Mouse (Mus musculus) liver, embryonic 15.5 days (tissue): ENCODE measurements around the gene Rflna. TPM values are rescaled to one million over a fixed set of nuclear protein-coding genes. Genes with fewer than 3 reads are reported as not detected.

ENCODE experiments used
- ATAC-seq: fragments of 200-750 bp; cut with Nextera tagmentation; 2 replicates; pipeline ENCODE4 v1.8.0; 2017; ENCODE audit warnings: moderate number of reproducible peaks, mild to moderate bottlenecking, moderate library complexity; ENCODE audit not compliant: insufficient read depth
- H3K27ac ChIP-seq: fragments of 300-500 bp; sonication (generic); replicated peaks from 2 replicates; pipeline ENCODE4 v1.5.1; 2015; ENCODE audit warnings: mild to moderate bottlenecking, inconsistent platforms
- H3K27me3 ChIP-seq: fragments of 300-500 bp; sonication (generic); 2 replicates; pipeline ENCODE4 v1.6.1; 2015; ENCODE audit warnings: mild to moderate bottlenecking, inconsistent platforms
- H3K36me3 ChIP-seq: fragments of 300-500 bp; sonication (generic); replicated peaks from 2 replicates; pipeline ENCODE4 v1.6.1; 2015; ENCODE audit warnings: moderate library complexity, mild to moderate bottlenecking, inconsistent platforms
- H3K4me1 ChIP-seq: fragments of 300-500 bp; sonication (generic); replicated peaks from 2 replicates; pipeline ENCODE4 v1.6.1; 2015; ENCODE audit warnings: inconsistent platforms
- H3K4me2 ChIP-seq: fragments of 300-500 bp; sonication (generic); 2 replicates; pipeline ENCODE4 v1.6.1; 2015; ENCODE audit warnings: moderate library complexity, mild to moderate bottlenecking, inconsistent platforms
- H3K4me3 ChIP-seq: fragments of 300-500 bp; sonication (generic); replicated peaks from 2 replicates; pipeline ENCODE4 v1.5.1; 2015; ENCODE audit warnings: mild to moderate bottlenecking, inconsistent platforms
- H3K9ac ChIP-seq: fragments of 300-500 bp; sonication (generic); 2 replicates; pipeline ENCODE4 v1.6.1; 2015; ENCODE audit warnings: moderate library complexity, mild to moderate bottlenecking, inconsistent platforms
- H3K9me3 ChIP-seq: fragments of 300-500 bp; sonication (generic); replicated peaks from 2 replicates; pipeline ENCODE4 v1.6.1; 2016; ENCODE audit warnings: inconsistent platforms
- WGBS: fragments of 180-500 bp; shearing (Covaris S2); methylation state at CpG from one replicate; pipeline ENCODE4 v1.1.7; 2015; ENCODE audit warnings: mixed read lengths; ENCODE audit not compliant: insufficient replicate concordance; 5-methylcytosine and 5-hydroxymethylcytosine counted together
- polyA plus RNA-seq: library from polyadenylated mRNA; unstranded; fragments of >200 nt; fragmentation: Nextera tagmentation; extraction: Ambion mirVana; gene quantifications from 2 replicates; pipeline ENCODE4 v1.2.1, GENCODE M21; 2015

Rflna gene
- polyA plus RNA-seq, 1 experiment from 2014 or later = 0.22 TPM

- no peak for ATAC-seq
- Histone ChIP-seq H3K4me1 (no peaks in the 10 kb centered on the region), H3K4me2 (no peak overlapping the region), H3K4me3 (no peak overlapping the region), H3K9me3 (no peaks in the 10 kb centered on the region), H3K9ac (no peak overlapping the region), H3K36me3 (no peaks in the 10 kb centered on the region), H3K27me3 (no peaks in the 10 kb centered on the region), H3K27ac (no peak overlapping the region)
- whole genome bisulfite sequencing = 46% methylated on average over 8 of the region's 8 CpGs
These were observed 33.2 kb upstream of the Rflna start for GRCm38 (mm10) chr5:124969790-124970189.

DNA sequence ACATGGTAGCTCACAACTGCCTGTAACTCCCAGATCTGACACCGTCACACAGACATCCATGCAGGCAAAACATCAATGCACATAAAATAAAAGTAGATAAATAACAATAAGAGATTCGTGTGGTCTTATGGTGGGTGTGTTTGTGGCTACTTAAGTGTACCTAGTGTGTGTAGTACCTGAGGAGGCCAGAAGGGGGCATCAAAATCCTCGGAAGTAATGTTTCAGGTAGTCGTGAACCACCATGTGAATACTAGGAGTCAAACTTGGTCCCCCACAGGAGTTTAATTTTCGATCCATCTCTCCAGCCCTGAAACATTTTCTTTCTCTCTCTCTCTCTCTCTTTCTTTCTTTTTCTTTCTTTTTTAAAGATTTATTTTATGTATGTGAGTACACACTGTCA, 16.8 kb upstream of the Rflna start:
- Histone ChIP-seq H3K36me3 (no peaks in the 10 kb centered on the region), H3K27ac (no peak overlapping the region), H3K9me3 (no peaks in the 10 kb centered on the region), H3K4me2 (no peak overlapping the region), H3K27me3 (no peaks in the 10 kb centered on the region), H3K9ac (no peak overlapping the region), H3K4me1 (no peaks in the 10 kb centered on the region), H3K4me3 (no peak overlapping the region)
- WGBS = 63% methylated on average over 5 of the region's 5 CpGs
- ATAC-seq = no peak

GRCm38 (mm10) chr5:124986656-124987055, 16.4 kb upstream of the Rflna start:
- Histone ChIP-seq H3K27ac (no peak overlapping the region), H3K4me3 (no peak overlapping the region), H3K9me3 (no peaks in the 10 kb centered on the region), H3K36me3 (no peaks in the 10 kb centered on the region), H3K27me3 (no peaks in the 10 kb centered on the region), H3K9ac (no peak overlapping the region), H3K4me1 (no peaks in the 10 kb centered on the region), H3K4me2 (no peak overlapping the region)
- WGBS = 63% methylated on average over 5 of the region's 5 CpGs
- no peak for ATAC-seq

GRCm38 (mm10) chr5:124989724-124990123, 13.3 kb upstream of the Rflna start:
- H3K27ac ChIP-seq = no peak overlapping the region
- no peaks in the 10 kb centered on the region for H3K4me1 ChIP-seq
- H3K4me3 ChIP-seq = no peak overlapping the region
- H3K9me3 ChIP-seq = no peaks in the 10 kb centered on the region
- no peak overlapping the region for H3K9ac ChIP-seq
- no peak for ATAC-seq
- H3K4me2 ChIP-seq = no peak overlapping the region
- 62% methylated on average over 2 of the region's 2 CpGs for WGBS
- H3K27me3 ChIP-seq = peaks cover 18% of the 10 kb centered on the region
- no peaks in the 10 kb centered on the region for H3K36me3 ChIP-seq

GRCm38 (mm10) chr5:124992323-124992722, 10.7 kb upstream of the Rflna start:
- Histone ChIP-seq H3K27me3 (peaks cover 18% of the 10 kb centered on the region), H3K36me3 (no peaks in the 10 kb centered on the region), H3K27ac (no peak overlapping the region), H3K9ac (no peak overlapping the region), H3K9me3 (no peaks in the 10 kb centered on the region), H3K4me3 (no peak overlapping the region), H3K4me2 (no peak overlapping the region), H3K4me1 (no peaks in the 10 kb centered on the region)
- 64% methylated on average over 8 of the region's 8 CpGs for WGBS
- ATAC-seq = no peak

GRCm38 (mm10) chr5:124992891-124993290, 10.1 kb upstream of the Rflna start:
- no peak overlapping the region for H3K27ac ChIP-seq

GRCm38 (mm10) chr5:124996816-124997215, 6.2 kb upstream of the Rflna start:
- no peak overlapping the region for H3K27ac ChIP-seq
- ATAC-seq = no peak
- no peaks in the 10 kb centered on the region for H3K36me3 ChIP-seq
- WGBS = 29% methylated on average over 6 of the region's 6 CpGs
- no peaks in the 10 kb centered on the region for H3K4me1 ChIP-seq
- peaks cover 18% of the 10 kb centered on the region for H3K27me3 ChIP-seq
- no peaks in the 10 kb centered on the region for H3K9me3 ChIP-seq
- no peak overlapping the region for H3K9ac ChIP-seq
- H3K4me3 ChIP-seq = no peak overlapping the region
- no peak overlapping the region for H3K4me2 ChIP-seq

More at GRCm38 (mm10) chr5:124992891-124993290, 10.1 kb upstream of the Rflna start:
- Histone ChIP-seq H3K9me3 (no peaks in the 10 kb centered on the region), H3K36me3 (no peaks in the 10 kb centered on the region), H3K4me3 (no peak overlapping the region), H3K27me3 (peaks cover 18% of the 10 kb centered on the region), H3K4me1 (no peaks in the 10 kb centered on the region), H3K4me2 (no peak overlapping the region), H3K9ac (no peak overlapping the region)
- ATAC-seq = no peak
- WGBS = 13% methylated on average over 11 of the region's 11 CpGs

- Histone ChIP-seq H3K27ac (no peak overlapping the region), H3K4me1 (no peaks in the 10 kb centered on the region), H3K36me3 (no peaks in the 10 kb centered on the region), H3K9me3 (no peaks in the 10 kb centered on the region), H3K4me3 (no peak overlapping the region), H3K27me3 (peaks cover 22% of the 10 kb centered on the region), H3K4me2 (no peak overlapping the region), H3K9ac (no peak overlapping the region)
- 69% methylated on average over 4 of the region's 4 CpGs for WGBS
- no peak for ATAC-seq
These were observed 5.1 kb upstream of the Rflna start for GRCm38 (mm10) chr5:124997913-124998312.

- no peak overlapping the region for H3K9ac ChIP-seq
- 63% methylated on average over 10 of the region's 10 CpGs for WGBS
- no peaks in the 10 kb centered on the region for H3K9me3 ChIP-seq
- no peak overlapping the region for H3K4me3 ChIP-seq
- no peak for ATAC-seq
- peaks cover 39% of the 10 kb centered on the region for H3K27me3 ChIP-seq
- H3K36me3 ChIP-seq = no peaks in the 10 kb centered on the region
- H3K4me2 ChIP-seq = no peak overlapping the region
- H3K4me1 ChIP-seq = no peaks in the 10 kb centered on the region
- no peak overlapping the region for H3K27ac ChIP-seq
These were observed 2.2 kb upstream of the Rflna start for GRCm38 (mm10) chr5:125000756-125001250.

GRCm38 (mm10) chr5:125003873-125004255, 843 bp downstream of the Rflna start:
- no peaks in the 10 kb centered on the region for H3K9me3 ChIP-seq
- peak overlapping the region; percentile 52; the same call in 1 of the 2 replicates for H3K4me2 ChIP-seq
- H3K4me1 ChIP-seq = no peaks in the 10 kb centered on the region
- no peak overlapping the region for H3K4me3 ChIP-seq
- 12% methylated on average over 15 of the region's 15 CpGs for WGBS
- peaks cover 43% of the 10 kb centered on the region for H3K27me3 ChIP-seq
- no peak overlapping the region for H3K27ac ChIP-seq
- H3K9ac ChIP-seq = no peak overlapping the region
- H3K36me3 ChIP-seq = no peaks in the 10 kb centered on the region
- ATAC-seq = no peak

DNA sequence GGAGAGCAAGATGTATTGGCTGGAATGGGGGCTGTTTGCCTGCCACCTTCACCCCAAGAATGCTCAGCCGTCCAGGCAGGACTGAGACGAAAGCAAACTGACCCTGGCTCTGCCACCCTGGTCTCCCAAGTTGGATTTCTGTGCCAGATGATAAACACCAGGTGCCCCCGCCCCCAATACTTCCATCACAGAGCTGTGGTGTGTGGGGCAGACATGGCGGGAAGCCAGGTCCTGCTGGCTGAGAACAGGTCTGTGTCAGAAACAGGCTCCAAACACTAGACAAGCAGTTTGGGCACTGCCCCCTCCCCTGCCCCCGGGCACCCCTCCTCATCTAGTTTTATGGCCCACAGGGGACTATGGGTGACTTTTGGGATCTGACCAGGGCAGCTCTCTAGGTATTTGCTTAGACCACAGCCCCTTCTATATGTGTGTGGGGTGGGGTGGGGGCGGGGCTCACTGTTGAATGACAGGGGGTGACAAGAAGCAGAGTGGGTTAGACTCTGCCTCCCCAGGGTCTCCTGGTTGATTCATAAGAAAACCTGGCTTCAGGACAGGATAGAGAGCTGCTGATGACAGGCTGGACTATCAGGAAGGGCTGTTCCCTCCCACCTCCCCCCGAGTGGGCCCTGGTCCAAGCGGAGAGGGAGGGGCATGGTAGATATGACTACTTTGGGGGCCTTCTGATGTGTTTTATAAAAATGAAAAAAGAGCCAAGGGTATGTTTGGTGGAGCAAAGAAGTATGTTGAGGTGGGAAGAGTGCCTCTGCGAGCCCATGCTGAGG, 3.0 kb downstream of the Rflna start:
- Histone ChIP-seq H3K4me2 (no peak overlapping the region), H3K9ac (no peak overlapping the region), H3K36me3 (no peaks in the 10 kb centered on the region), H3K4me3 (no peak overlapping the region), H3K4me1 (no peaks in the 10 kb centered on the region), H3K27ac (no peak overlapping the region), H3K9me3 (no peaks in the 10 kb centered on the region), H3K27me3 (peaks cover 43% of the 10 kb centered on the region)
- no peak for ATAC-seq
- 48% methylated on average over 9 of the region's 9 CpGs for WGBS

GRCm38 (mm10) chr5:125006896-125007295, 3.9 kb downstream of the Rflna start:
- Histone ChIP-seq H3K36me3 (no peaks in the 10 kb centered on the region), H3K27ac (no peak overlapping the region), H3K4me1 (no peaks in the 10 kb centered on the region), H3K4me2 (no peak overlapping the region), H3K9me3 (no peaks in the 10 kb centered on the region), H3K4me3 (no peak overlapping the region), H3K9ac (no peak overlapping the region), H3K27me3 (peaks cover 43% of the 10 kb centered on the region)
- ATAC-seq = no peak
- WGBS = 59% methylated on average over 5 of the region's 5 CpGs
